Comparison of ENCODE assay signal across 8 mouse cellular contexts in genomic region chr6:51593446-51594035, GRCm38 (mm10).
DNase-seq lines count a peak whose midpoint lies in the region; ATAC-seq and TF ChIP-seq lines count a peak whose summit lies in the region.

No protein-coding gene starts in this region.

- H3K27ac ChIP-seq in testis, adult 2 months (ENCODE audit: control insufficient read depth, insufficient read depth, low read depth, low read length), result no peak overlapping the region
- H3K27ac ChIP-seq in forebrain, embryonic 15.5 days (replicated peaks), result peak overlapping the region; percentile 98
- H3K27ac ChIP-seq in midbrain, embryonic 12.5 days (replicated peaks), result peak overlapping the region; percentile 98
- H3K27ac ChIP-seq in lung, postnatal 0 days (ENCODE audit: low read length), result no peak overlapping the region

- peak overlapping the region; percentile 13; the same call in 1 of the 2 replicates for H3K4me3 ChIP-seq in testis, adult 2 months (ENCODE audit: control insufficient read depth, low read depth, low read length)
- peak overlapping the region; percentile 48; the same call in 1 of the 2 replicates for H3K4me3 ChIP-seq in forebrain, embryonic 15.5 days
- no peak overlapping the region for H3K4me3 ChIP-seq in midbrain, embryonic 12.5 days
- H3K4me3 ChIP-seq in lung, postnatal 0 days (ENCODE audit: low read depth, low read length), result no peak overlapping the region

- TF ChIP-seq EP300 in lung, postnatal 0 days (IDR thresholded peaks at IDR 0.05), result no peak

- no peaks in the 10 kb centered on the region for H3K9me3 ChIP-seq in forebrain, embryonic 15.5 days
- H3K9me3 ChIP-seq in midbrain, embryonic 12.5 days, result no peaks in the 10 kb centered on the region
- no peaks in the 10 kb centered on the region for H3K9me3 ChIP-seq in lung, postnatal 0 days (ENCODE audit: low read length)

- TF ChIP-seq POLR2A in testis, adult 2 months (IDR thresholded peaks at IDR 0.05; ENCODE audit: control insufficient read depth, low read depth, low read length), result no peak

- no peak for DNase-seq in testis, postnatal 14 days (ENCODE audit: low spot score)
- peak; percentile 30 for DNase-seq in testis, postnatal 10 days (ENCODE audit: low spot score)
- no peak for DNase-seq in adrenal gland, postnatal 4 days (ENCODE audit: low spot score in 2 of 2)
- no peak for DNase-seq in lung, postnatal 0 days (ENCODE audit: low spot score)
- DNase-seq in layer of hippocampus, adult 18-20 months (ENCODE audit: low spot score in 2 of 2), result no peak

- peaks cover 9% of the 10 kb centered on the region; the same call in 1 of the 2 replicates for H3K4me1 ChIP-seq in testis, adult 2 months (ENCODE audit: control insufficient read depth, insufficient read depth, low read length)
- peaks cover 42% of the 10 kb centered on the region for H3K4me1 ChIP-seq in forebrain, embryonic 15.5 days
- H3K4me1 ChIP-seq in midbrain, embryonic 12.5 days, result peaks cover 23% of the 10 kb centered on the region
- peaks cover 5% of the 10 kb centered on the region; the same call in 1 of the 2 replicates for H3K4me1 ChIP-seq in lung, postnatal 0 days (ENCODE audit: insufficient read depth, low read depth, low read length)

- H3K4me2 ChIP-seq in forebrain, embryonic 15.5 days (replicated peaks), result peak overlapping the region; percentile 92
- peak overlapping the region; percentile 65 for H3K4me2 ChIP-seq in midbrain, embryonic 12.5 days (replicated peaks)
- H3K4me2 ChIP-seq in lung, postnatal 0 days (replicated peaks; ENCODE audit: low read depth, low read length), result no peak overlapping the region

- H3K27me3 ChIP-seq in testis, adult 2 months (ENCODE audit: control insufficient read depth, insufficient read depth, low read length), result no peaks in the 10 kb centered on the region
- no peaks in the 10 kb centered on the region for H3K27me3 ChIP-seq in forebrain, embryonic 15.5 days
- no peaks in the 10 kb centered on the region for H3K27me3 ChIP-seq in midbrain, embryonic 12.5 days
- H3K27me3 ChIP-seq in lung, postnatal 0 days (replicated peaks; ENCODE audit: insufficient read depth, low read length), result no peaks in the 10 kb centered on the region

- no peak for TF ChIP-seq CTCF in testis, adult 2 months (IDR thresholded peaks at IDR 0.05; ENCODE audit: control insufficient read depth, insufficient read depth, insufficient replicate concordance, low read depth, low read length)
- no peak for TF ChIP-seq CTCF in lung, postnatal 0 days (IDR thresholded peaks at IDR 0.05)

- no peaks in the 10 kb centered on the region for H3K36me3 ChIP-seq in testis, adult 2 months (ENCODE audit: control insufficient read depth, insufficient read depth, low read length)
- H3K36me3 ChIP-seq in forebrain, embryonic 15.5 days, result no peaks in the 10 kb centered on the region
- H3K36me3 ChIP-seq in midbrain, embryonic 12.5 days, result no peaks in the 10 kb centered on the region
- H3K36me3 ChIP-seq in lung, postnatal 0 days (ENCODE audit: insufficient read depth, low read length), result no peaks in the 10 kb centered on the region

- peak overlapping the region; percentile 81; the same call in 1 of the 2 replicates for H3K9ac ChIP-seq in forebrain, embryonic 15.5 days (replicated peaks)
- H3K9ac ChIP-seq in midbrain, embryonic 12.5 days (replicated peaks), result no peak overlapping the region
- no peak overlapping the region for H3K9ac ChIP-seq in lung, postnatal 0 days (replicated peaks; ENCODE audit: low read depth)

- 0 out of 2 replicates have a peak, but pooled peaks have one; percentile 40 for ATAC-seq in forebrain, embryonic 15.5 days (replicated peaks)
- no peak for ATAC-seq in midbrain, embryonic 12.5 days (ENCODE audit: low FRiP score, low read depth)
- ATAC-seq in lung, postnatal 0 days, result no peak

- WGBS in forebrain, embryonic 15.5 days, result 21% methylated on average over 10 of the region's 10 CpGs
- 41% methylated on average over 10 of the region's 10 CpGs for WGBS in midbrain, embryonic 12.5 days
- 83% methylated on average over 10 of the region's 10 CpGs for WGBS in lung, postnatal 0 days

Comparison
In these comparisons a context has a peak if more than half of its experiments do, and no peak if none do; other contexts are left out.
1. H3K27ac ChIP-seq: peak in forebrain, embryonic 15.5 days (single experiment) and midbrain, embryonic 12.5 days (single experiment); none in testis, adult 2 months (single experiment) and lung, postnatal 0 days (single experiment).
2. H3K4me3 ChIP-seq: peak in testis, adult 2 months (single experiment) and forebrain, embryonic 15.5 days (single experiment); none in midbrain, embryonic 12.5 days (single experiment) and lung, postnatal 0 days (single experiment).